In the genomic region with DNA sequence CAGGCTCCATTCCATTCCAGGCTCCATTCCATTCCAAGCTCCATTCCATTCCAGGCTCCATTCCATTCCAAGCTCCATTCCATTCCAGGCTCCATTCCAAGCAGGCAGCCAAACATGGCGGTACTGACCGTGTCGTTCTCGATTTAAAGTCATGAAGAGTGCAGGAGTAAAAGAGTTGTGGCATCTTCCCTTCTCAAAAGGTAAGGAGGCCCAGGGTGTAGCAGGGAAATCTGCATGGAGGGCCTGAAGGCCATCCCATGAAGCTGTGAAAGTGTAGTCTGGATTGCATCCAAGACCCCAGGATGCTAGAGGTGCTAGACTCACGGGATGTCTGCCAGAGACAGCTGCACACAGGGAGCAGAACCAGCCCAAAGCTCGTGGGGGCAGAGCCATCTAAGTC, we compare ENCODE assay signal across 9 mouse cellular contexts. TPM values are rescaled to one million over a fixed set of nuclear protein-coding genes. Genes with fewer than 3 reads are reported as not detected.
DNase-seq lines count a peak whose midpoint lies in the region; ATAC-seq and TF ChIP-seq lines count a peak whose summit lies in the region.
"Had no signal": no experiment of that assay in that cellular context is flagged by ENCODE, and none has a peak within 500 bp of the region (broad histone marks: within the 10 kb centered on the region; RNA-seq: fewer than 3 reads in every experiment).

No protein-coding gene starts in this region.

- H3K4me1 ChIP-seq in lung, adult 2 months (ENCODE audit: control insufficient read depth, insufficient read depth, low read length): no peaks in the 10 kb centered on the region
- H3K4me1 ChIP-seq in embryonic facial prominence, embryonic 14.5 days (ENCODE audit: control insufficient read depth, insufficient read depth, low read length): peaks cover 4% of the 10 kb centered on the region; the same call in 1 of the 2 replicates
- H3K4me1 ChIP-seq in hindbrain, postnatal 0 days (ENCODE audit: insufficient read depth, low read length): no peaks in the 10 kb centered on the region

- 0 out of 2 replicates have a peak overlapping the region, but pooled peaks have one; percentile 35 for H3K9ac ChIP-seq in embryonic facial prominence, embryonic 14.5 days (ENCODE audit: low read depth, low read length)
- no peak overlapping the region for H3K9ac ChIP-seq in hindbrain, postnatal 0 days (replicated peaks; ENCODE audit: low read length)
- H3K9ac ChIP-seq: liver, embryonic 14.5 days had no signal

- no peaks in the 10 kb centered on the region for H3K9me3 ChIP-seq in embryonic facial prominence, embryonic 14.5 days (ENCODE audit: control insufficient read depth, low read length)
- no peaks in the 10 kb centered on the region for H3K9me3 ChIP-seq in hindbrain, postnatal 0 days (ENCODE audit: low read length)

- peaks cover 3% of the 10 kb centered on the region for H3K36me3 ChIP-seq in embryonic facial prominence, embryonic 14.5 days (ENCODE audit: control insufficient read depth, insufficient read depth, low read length)
- H3K36me3 ChIP-seq in hindbrain, postnatal 0 days (ENCODE audit: insufficient read depth, low read length): no peaks in the 10 kb centered on the region

- TF ChIP-seq CTCF in lung, adult 2 months (IDR thresholded peaks at IDR 0.05; ENCODE audit: insufficient read depth, low read length): no peak
- TF ChIP-seq CTCF in hindbrain, postnatal 0 days (IDR thresholded peaks at IDR 0.05; ENCODE audit: low read depth): no peak

- 36% methylated on average over 6 of the region's 6 CpGs for WGBS in lung, adult 2 months
- WGBS in embryonic facial prominence, embryonic 14.5 days: 54% methylated on average over 6 of the region's 6 CpGs
- WGBS in hindbrain, postnatal 0 days: 47% methylated on average over 6 of the region's 6 CpGs

- DNase-seq in lung, adult 2 months: no peak
- DNase-seq in lung, postnatal 25 days (ENCODE audit: low spot score): no peak
- peak; percentile 35 for DNase-seq in embryonic facial prominence, embryonic 14.5 days (ENCODE audit: low spot score)
- peak; percentile 32 for DNase-seq in hindbrain, postnatal 0 days (ENCODE audit: low spot score)
- DNase-seq in lung, postnatal 14 days: peak; percentile 21
- no peak for DNase-seq in MN1 (ENCODE audit: low spot score)
- DNase-seq in adrenal gland, adult 8-10 months: no peak
- DNase-seq in adrenal gland, adult 18-20 months (ENCODE audit: low spot score in 2 of 2): no peak

- TF ChIP-seq POLR2A in lung, adult 2 months (IDR thresholded peaks at IDR 0.05; ENCODE audit: borderline replicate concordance, extremely low read depth, low read depth, low read length): no peak

- H3K4me2 ChIP-seq in embryonic facial prominence, embryonic 14.5 days (ENCODE audit: low read depth, low read length): peak overlapping the region; percentile 41
- peak overlapping the region; percentile 40 for H3K4me2 ChIP-seq in hindbrain, postnatal 0 days (ENCODE audit: low read depth, low read length)

- peak overlapping the region; percentile 74 for H3K4me3 ChIP-seq in lung, adult 2 months (replicated peaks; ENCODE audit: extremely low read depth, low read depth, low read length)
- peak overlapping the region; percentile 34 for H3K4me3 ChIP-seq in embryonic facial prominence, embryonic 14.5 days (ENCODE audit: low read depth, low read length)
- H3K4me3 ChIP-seq in hindbrain, postnatal 0 days (ENCODE audit: low read length): peak overlapping the region; percentile 27

- H3K27ac ChIP-seq in embryonic facial prominence, embryonic 14.5 days (replicated peaks; ENCODE audit: low read depth, low read length): no peak overlapping the region
- no peak overlapping the region for H3K27ac ChIP-seq in hindbrain, postnatal 0 days
- H3K27ac ChIP-seq: liver, embryonic 14.5 days had no signal

- H3K27me3 ChIP-seq in embryonic facial prominence, embryonic 14.5 days (replicated peaks; ENCODE audit: control insufficient read depth, insufficient read depth, low read length): no peaks in the 10 kb centered on the region
- 0 out of 2 replicates have a peak, but pooled peaks cover 2% of the 10 kb centered on the region for H3K27me3 ChIP-seq in hindbrain, postnatal 0 days (ENCODE audit: insufficient read depth, low read length)

- no peak for ATAC-seq in embryonic facial prominence, embryonic 14.5 days (ENCODE audit: low read depth)
- no peak for ATAC-seq in hindbrain, postnatal 0 days

RNA-seq across cellular contexts. Expression of gene Sec24d, which starts 2.5 kb away (rescaled TPM):
- polyA plus RNA-seq in lung, adult 2 months (2012; rRNA removed): 41.5 and 51.1 TPM in 2 replicates
- 125 and 128 TPM in 2 replicates for polyA plus RNA-seq in embryonic facial prominence, embryonic 14.5 days (2014; fragmentation: Nextera tagmentation; extraction: Ambion mirVana)
- total RNA-seq in hindbrain, postnatal 0 days (2014; rRNA removed): 20.3 and 28.9 TPM in 2 replicates
- polyA plus RNA-seq in hindbrain, postnatal 0 days (2015; fragmentation: Nextera tagmentation; extraction: Ambion mirVana): 11.9 and 14.8 TPM in 2 replicates
- 100 to 1,000 TPM in 2 of 4 experiments, 10 to 100 TPM in 2; 70.8 to 195 (median 124) TPM for total RNA-seq in adrenal gland, adult 8-10 months (2022)
- total RNA-seq in adrenal gland, adult 18-20 months (2021): 100 to 1,000 TPM in 1 of 2 experiments, 10 to 100 TPM in 1; 45.0 to 159 TPM

RNA-seq across cellular contexts. Expression of gene Synpo2, which starts 28.8 kb away (rescaled TPM):
- 11.8 and 12.8 TPM in 2 replicates for polyA plus RNA-seq in lung, adult 2 months (2012; rRNA removed)
- polyA plus RNA-seq in embryonic facial prominence, embryonic 14.5 days (2014; fragmentation: Nextera tagmentation; extraction: Ambion mirVana): 9.7 and 12.8 TPM in 2 replicates
- total RNA-seq in hindbrain, postnatal 0 days (2014; rRNA removed): 0.79 and 1.2 TPM in 2 replicates
- polyA plus RNA-seq in hindbrain, postnatal 0 days (2015; fragmentation: Nextera tagmentation; extraction: Ambion mirVana): 0.77 and 1.2 TPM in 2 replicates
- 10 to 100 TPM; 13.8 to 31.8 (median 20.3) TPM for total RNA-seq in adrenal gland, adult 8-10 months (2022)
- total RNA-seq in adrenal gland, adult 18-20 months (2021): 10 to 100 TPM in 1 of 2 experiments, 1 to 10 TPM in 1; 7.6 to 20.7 TPM

Comparison
In these comparisons a context has a peak if more than half of its experiments do, and no peak if none do; other contexts are left out.
1. DNase-seq: peak in embryonic facial prominence, embryonic 14.5 days (single experiment), hindbrain, postnatal 0 days (single experiment) and lung, postnatal 14 days (single experiment); none in lung, adult 2 months (single experiment), lung, postnatal 25 days (single experiment), MN1 (single experiment), adrenal gland, adult 8-10 months (single experiment) and adrenal gland, adult 18-20 months (0 of 2).
2. Peak in every context shown above with its lines, with median percentiles within 50 percentile points of each other: H3K4me3 ChIP-seq.